Mouse (Mus musculus) thymus, adult 2 months (tissue): ENCODE data around the gene Ppcdc.

Source experiments
- CTCF ChIP-seq: fragments of 200-500 bp; IDR thresholded peaks from 2 replicates; pipeline ENCODE4 v1.5.1; 2012; ENCODE audit warnings: mild to moderate bottlenecking, control low read depth, low read length, moderate library complexity, borderline replicate concordance; ENCODE audit not compliant: control insufficient read depth, poor library complexity, insufficient read depth; ENCODE audit errors: extremely low read depth
- POLR2A ChIP-seq: fragments of 200-500 bp; IDR thresholded peaks from 2 replicates; pipeline ENCODE4 v1.6.1; 2012; ENCODE audit warnings: mild to moderate bottlenecking, low read length, control low read depth, moderate library complexity; ENCODE audit not compliant: control insufficient read depth, poor library complexity, insufficient read depth; ENCODE audit errors: extremely low read depth

DNA sequence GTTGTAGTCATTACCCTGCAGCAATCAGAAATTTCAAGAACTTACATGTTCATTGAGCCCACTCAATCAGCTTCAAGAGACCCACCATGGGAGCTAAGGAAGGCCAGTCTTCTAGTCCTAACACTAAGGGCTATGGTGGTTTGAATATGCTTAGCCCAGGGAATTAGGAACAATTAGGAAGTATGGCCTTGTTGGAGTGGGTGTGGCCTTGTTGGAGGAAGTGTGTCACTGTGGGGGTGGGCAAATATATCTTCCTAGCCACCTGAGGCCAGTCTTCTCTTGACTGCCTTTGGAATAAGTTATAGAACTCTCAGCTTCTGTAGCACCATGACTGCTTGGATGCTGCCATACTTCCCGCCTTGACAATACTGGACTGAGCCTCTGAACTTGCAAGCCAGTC is 696 bp upstream of the Ppcdc start:
- TF ChIP-seq POLR2A (no peak), CTCF (no peak)
